Mouse (Mus musculus) limb, embryonic 15.5 days (tissue): Measurements from ENCODE around the gene Tubb1. TPM values are rescaled to one million over a fixed set of nuclear protein-coding genes. Genes with fewer than 3 reads are reported as not detected.
A peak's percentile ranks its signal among the peaks of the same experiment; 100 is the strongest.

Experiments
- ATAC-seq: fragments of 200-750 bp; cut with Nextera tagmentation; 2 replicates; pipeline ENCODE4 v1.8.0; 2017; ENCODE audit warnings: low read depth, moderate TSS enrichment; ENCODE audit not compliant: insufficient number of reproducible peaks, low FRiP score, low TSS enrichment
- H3K27ac ChIP-seq: fragments of 300-500 bp; sonication (generic); 2 replicates; pipeline ENCODE4 v1.5.1; 2015; ENCODE audit warnings: moderate library complexity, mild to moderate bottlenecking, inconsistent platforms
- H3K27me3 ChIP-seq: fragments of 300-500 bp; sonication (generic); 2 replicates; pipeline ENCODE4 v1.6.1; 2015; ENCODE audit warnings: inconsistent platforms
- H3K36me3 ChIP-seq: fragments of 300-500 bp; sonication (generic); 2 replicates; pipeline ENCODE4 v1.6.1; 2015; ENCODE audit warnings: inconsistent platforms
- H3K4me1 ChIP-seq: fragments of 300-500 bp; sonication (generic); 2 replicates; pipeline ENCODE4 v1.6.1; 2015; ENCODE audit warnings: inconsistent platforms
- H3K4me2 ChIP-seq: fragments of 300-500 bp; sonication (generic); 2 replicates; pipeline ENCODE4 v1.6.1; 2015; ENCODE audit warnings: mild to moderate bottlenecking, inconsistent platforms
- H3K4me3 ChIP-seq: fragments of 300-500 bp; sonication (generic); 2 replicates; pipeline ENCODE4 v1.5.1; 2015; ENCODE audit warnings: mild to moderate bottlenecking, inconsistent platforms
- H3K9ac ChIP-seq: fragments of 300-500 bp; sonication (generic); 2 replicates; pipeline ENCODE4 v1.6.1; 2015; ENCODE audit warnings: inconsistent platforms
- H3K9me3 ChIP-seq: fragments of 300-500 bp; sonication (generic); 2 replicates; pipeline ENCODE4 v1.6.1; 2016; ENCODE audit warnings: inconsistent platforms
- WGBS: fragments of 180-500 bp; shearing (Covaris S2); methylation state at CpG from one replicate; pipeline ENCODE4 v1.1.7; 2015; 5-methylcytosine and 5-hydroxymethylcytosine counted together
- polyA plus RNA-seq: library from polyadenylated mRNA; unstranded; fragments of >200 nt; fragmentation: Nextera tagmentation; extraction: Ambion mirVana; gene quantifications from 2 replicates; pipeline ENCODE4 v1.2.1, GENCODE M21; 2015

The Tubb1 gene
- polyA plus RNA-seq, 1 experiment from 2014 or later = 0.92 TPM

GRCm38 (mm10) chr2:174446492-174446891, 4.0 kb upstream of the Tubb1 start:
- H3K27me3 ChIP-seq = no peaks in the 10 kb centered on the region
- 0 out of 2 replicates have a peak overlapping the region, but pooled peaks have one; percentile 11 for H3K27ac ChIP-seq
- H3K4me1 ChIP-seq = peaks cover 9% of the 10 kb centered on the region; the same call in 1 of the 2 replicates
- no peak overlapping the region for H3K9ac ChIP-seq
- 25% methylated on average over 7 of the region's 7 CpGs for WGBS
- H3K9me3 ChIP-seq = no peaks in the 10 kb centered on the region
- H3K36me3 ChIP-seq = no peaks in the 10 kb centered on the region
- no peak overlapping the region for H3K4me2 ChIP-seq
- H3K4me3 ChIP-seq = no peak overlapping the region
- 0 out of 2 replicates have a peak, but pooled peaks have one; percentile 55 for ATAC-seq

- no peaks in the 10 kb centered on the region for H3K9me3 ChIP-seq
- no peaks in the 10 kb centered on the region for H3K36me3 ChIP-seq
- no peak for ATAC-seq
- no peak overlapping the region for H3K4me2 ChIP-seq
- H3K27ac ChIP-seq = 0 out of 2 replicates have a peak overlapping the region, but pooled peaks have one; percentile 13
- peaks cover 9% of the 10 kb centered on the region; the same call in 1 of the 2 replicates for H3K4me1 ChIP-seq
- H3K9ac ChIP-seq = no peak overlapping the region
- no peaks in the 10 kb centered on the region for H3K27me3 ChIP-seq
- WGBS = 49% methylated on average over 8 of the region's 8 CpGs
- H3K4me3 ChIP-seq = no peak overlapping the region
Observed at GRCm38 (mm10) chr2:174446905-174447304, 3.6 kb upstream of the Tubb1 start.

- H3K27me3 ChIP-seq = no peaks in the 10 kb centered on the region
- no peaks in the 10 kb centered on the region for H3K36me3 ChIP-seq
- H3K4me3 ChIP-seq = no peak overlapping the region
- no peak for ATAC-seq
- H3K9me3 ChIP-seq = no peaks in the 10 kb centered on the region
- no peaks in the 10 kb centered on the region for H3K4me1 ChIP-seq
- WGBS = 88% methylated on average over 4 of the region's 4 CpGs
- H3K4me2 ChIP-seq = no peak overlapping the region
- no peak overlapping the region for H3K9ac ChIP-seq
- no peak overlapping the region for H3K27ac ChIP-seq
Observed at GRCm38 (mm10) chr2:174448405-174448804, 2.1 kb upstream of the Tubb1 start.

- no peak for ATAC-seq
- H3K4me1 ChIP-seq = no peaks in the 10 kb centered on the region
- no peak overlapping the region for H3K4me2 ChIP-seq
- no peaks in the 10 kb centered on the region for H3K27me3 ChIP-seq
- WGBS = 76% methylated on average over 7 of the region's 7 CpGs
- H3K4me3 ChIP-seq = no peak overlapping the region
- H3K36me3 ChIP-seq = no peaks in the 10 kb centered on the region
- no peak overlapping the region for H3K9ac ChIP-seq
- H3K9me3 ChIP-seq = no peaks in the 10 kb centered on the region
- no peak overlapping the region for H3K27ac ChIP-seq
Observed at GRCm38 (mm10) chr2:174453681-174454080, 3.2 kb downstream of the Tubb1 start.

GRCm38 (mm10) chr2:174459365-174459764, 8.9 kb downstream of the Tubb1 start:
- 72% methylated on average over 2 of the region's 2 CpGs for WGBS
- Histone ChIP-seq H3K27ac (no peak overlapping the region), H3K9me3 (no peaks in the 10 kb centered on the region), H3K27me3 (no peaks in the 10 kb centered on the region), H3K4me3 (no peak overlapping the region), H3K4me1 (peaks cover 13% of the 10 kb centered on the region), H3K36me3 (peaks cover 26% of the 10 kb centered on the region), H3K9ac (no peak overlapping the region), H3K4me2 (no peak overlapping the region)
- ATAC-seq = no peak

GRCm38 (mm10) chr2:174463370-174463769, 12.9 kb downstream of the Tubb1 start:
- Histone ChIP-seq H3K9me3 (no peaks in the 10 kb centered on the region), H3K27me3 (no peaks in the 10 kb centered on the region), H3K9ac (peak overlapping the region; percentile 68), H3K4me3 (peak overlapping the region; percentile 66), H3K27ac (peak overlapping the region; percentile 73), H3K4me2 (peak overlapping the region; percentile 87), H3K4me1 (peaks cover 13% of the 10 kb centered on the region), H3K36me3 (peaks cover 52% of the 10 kb centered on the region)
- no peak; the same call in 1 of the 2 replicates for ATAC-seq
- 38% methylated on average over 10 of the region's 10 CpGs for WGBS

GRCm38 (mm10) chr2:174463789-174464523, 13.5 kb downstream of the Tubb1 start, which contains the start of gene Atp5e:
Gene Atp5e, minus strand, starts transcription at chr2:174464105.
- 2% methylated on average over 48 of the region's 48 CpGs for WGBS
- Histone ChIP-seq H3K4me2 (peak within 1 kb of the TSS; percentile 87), H3K4me1 (peaks cover 13% of the 10 kb centered on the region), H3K27ac (peak within 1 kb of the TSS; percentile 73), H3K9ac (peak within 1 kb of the TSS; percentile 68), H3K4me3 (peak within 1 kb of the TSS; percentile 66), H3K27me3 (no peaks in the 10 kb centered on the region), H3K36me3 (peaks cover 57% of the 10 kb centered on the region), H3K9me3 (no peaks in the 10 kb centered on the region)
- peak; percentile 97 for ATAC-seq

- no peak overlapping the region for H3K27ac ChIP-seq
- no peaks in the 10 kb centered on the region for H3K9me3 ChIP-seq
- 91% methylated on average over 4 of the region's 4 CpGs for WGBS
- ATAC-seq = no peak
- H3K9ac ChIP-seq = no peak overlapping the region
- peaks cover 41% of the 10 kb centered on the region for H3K36me3 ChIP-seq
- no peak overlapping the region for H3K4me3 ChIP-seq
- no peak overlapping the region for H3K4me2 ChIP-seq
- H3K4me1 ChIP-seq = peaks cover 23% of the 10 kb centered on the region; the same call in 1 of the 2 replicates
- H3K27me3 ChIP-seq = no peaks in the 10 kb centered on the region
Observed at GRCm38 (mm10) chr2:174470333-174470732, 19.8 kb downstream of the Tubb1 start.

GRCm38 (mm10) chr2:174470786-174471405, 20.4 kb downstream of the Tubb1 start:
- H3K4me3 ChIP-seq = no peak overlapping the region
- H3K4me1 ChIP-seq = peaks cover 23% of the 10 kb centered on the region; the same call in 1 of the 2 replicates
- peaks cover 35% of the 10 kb centered on the region for H3K36me3 ChIP-seq
- 91% methylated on average over 7 of the region's 7 CpGs for WGBS
- ATAC-seq = no peak
- H3K27ac ChIP-seq = no peak overlapping the region
- no peaks in the 10 kb centered on the region for H3K9me3 ChIP-seq
- no peak overlapping the region for H3K4me2 ChIP-seq
- H3K9ac ChIP-seq = no peak overlapping the region
- no peaks in the 10 kb centered on the region for H3K27me3 ChIP-seq

GRCm38 (mm10) chr2:174472407-174472806, 21.9 kb downstream of the Tubb1 start:
- peak overlapping the region; percentile 86 for H3K9ac ChIP-seq
- peaks cover 25% of the 10 kb centered on the region for H3K36me3 ChIP-seq
- peak overlapping the region; percentile 77 for H3K27ac ChIP-seq
- peak overlapping the region; percentile 76 for H3K4me3 ChIP-seq
- peak overlapping the region; percentile 73 for H3K4me2 ChIP-seq
- 8% methylated on average over 30 of the region's 30 CpGs for WGBS
- peak; percentile 40 for ATAC-seq
- no peaks in the 10 kb centered on the region for H3K27me3 ChIP-seq
- H3K9me3 ChIP-seq = no peaks in the 10 kb centered on the region
- peaks cover 23% of the 10 kb centered on the region; the same call in 1 of the 2 replicates for H3K4me1 ChIP-seq

GRCm38 (mm10) chr2:174472818-174473549, 22.5 kb downstream of the Tubb1 start, which contains the start of gene Prelid3b:
Gene Prelid3b, minus strand, starts transcription at chr2:174473081.
- Histone ChIP-seq H3K9ac (peak within 1 kb of the TSS; percentile 86), H3K9me3 (no peaks in the 10 kb centered on the region), H3K27ac (peak within 1 kb of the TSS; percentile 81), H3K36me3 (peaks cover 21% of the 10 kb centered on the region), H3K4me1 (peaks cover 23% of the 10 kb centered on the region; the same call in 1 of the 2 replicates), H3K4me2 (peak within 1 kb of the TSS; percentile 73), H3K27me3 (no peaks in the 10 kb centered on the region), H3K4me3 (peak within 1 kb of the TSS; percentile 76)
- ATAC-seq = peak; percentile 97
- WGBS = 1% methylated on average over 53 of the region's 53 CpGs
